Mouse (Mus musculus) liver, embryonic 16.5 days (tissue): Measurements from ENCODE around the gene Prpsap2. TPM values are rescaled to one million over a fixed set of nuclear protein-coding genes. Genes with fewer than 3 reads are reported as not detected.

Experiments used
- ATAC-seq: fragments of 200-750 bp; cut with Nextera tagmentation; 2 replicates; pipeline ENCODE4 v1.8.0; 2017; ENCODE audit warnings: low read depth, mild to moderate bottlenecking, moderate number of reproducible peaks, moderate library complexity
- H3K27ac ChIP-seq: fragments of 300-500 bp; sonication (generic); 2 replicates; pipeline ENCODE4 v1.5.1; 2014; ENCODE audit warnings: mild to moderate bottlenecking, low read length
- H3K27me3 ChIP-seq: fragments of 300-500 bp; sonication (generic); 2 replicates; pipeline ENCODE4 v1.6.1; 2014; ENCODE audit warnings: low read depth, low read length, mixed read lengths; ENCODE audit not compliant: control insufficient read depth, insufficient read depth
- H3K36me3 ChIP-seq: fragments of 300-500 bp; sonication (generic); 2 replicates; pipeline ENCODE4 v1.6.1; 2014; ENCODE audit warnings: mild to moderate bottlenecking; ENCODE audit not compliant: control insufficient read depth, insufficient read depth
- H3K4me1 ChIP-seq: fragments of 300-500 bp; sonication (generic); 2 replicates; pipeline ENCODE4 v1.6.1; 2014; ENCODE audit warnings: low read depth, low read length, mixed read lengths; ENCODE audit not compliant: control insufficient read depth
- H3K4me2 ChIP-seq: fragments of 300-500 bp; sonication (generic); 2 replicates; pipeline ENCODE4 v1.6.1; 2014; ENCODE audit warnings: low read depth, low read length, mixed read lengths
- H3K4me3 ChIP-seq: fragments of 300-500 bp; sonication (generic); 2 replicates; pipeline ENCODE4 v1.5.1; 2014; ENCODE audit warnings: low read depth, mild to moderate bottlenecking, low read length
- H3K9ac ChIP-seq: fragments of 300-500 bp; sonication (generic); 2 replicates; pipeline ENCODE4 v1.6.1; 2014; ENCODE audit warnings: low read depth, low read length
- H3K9me3 ChIP-seq: fragments of 300-500 bp; sonication (generic); replicated peaks from 2 replicates; pipeline ENCODE4 v1.6.1; 2016; ENCODE audit warnings: low read length; ENCODE audit not compliant: control insufficient read depth
- WGBS: fragments of 180-500 bp; shearing (Covaris S2); extraction: QIAGEN DNeasy Blood & Tissue Kit; methylation state at CpG from one replicate; pipeline ENCODE4 v1.1.7; 2014; ENCODE audit not compliant: insufficient replicate concordance; 5-methylcytosine and 5-hydroxymethylcytosine counted together
- polyA plus RNA-seq: library from polyadenylated mRNA; unstranded; fragments of >200 nt; fragmentation: Nextera tagmentation; extraction: Ambion mirVana; gene quantifications from 2 replicates; pipeline ENCODE4 v1.2.1, GENCODE M21; 2015

Prpsap2 gene
- polyA plus RNA-seq, 1 experiment from 2014 or later = 5.7 TPM

DNA sequence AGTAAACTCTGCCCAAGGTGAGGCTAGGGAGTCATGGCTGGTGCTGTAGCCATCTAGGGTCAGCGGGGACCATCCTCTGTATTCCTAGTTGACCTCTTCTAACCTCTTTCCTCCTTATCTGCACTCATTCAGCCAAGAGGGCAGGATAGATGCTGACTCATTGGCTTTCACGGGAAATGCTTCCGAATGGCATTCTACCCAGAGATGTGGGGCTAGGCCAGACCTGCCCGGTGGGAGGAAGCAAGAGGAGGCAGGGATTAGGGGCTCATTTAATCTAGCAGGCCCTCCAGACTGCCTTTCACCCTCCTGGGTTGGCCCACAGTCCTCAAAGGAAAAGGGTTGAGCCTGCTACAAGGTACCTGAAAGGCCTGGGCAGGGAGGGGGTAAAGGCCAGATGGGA, 55.7 kb downstream of the Prpsap2 start:
- H3K4me1 ChIP-seq = no peaks in the 10 kb centered on the region
- peaks cover 21% of the 10 kb centered on the region for H3K36me3 ChIP-seq
- ATAC-seq = no peak
- H3K4me3 ChIP-seq = no peak overlapping the region
- WGBS = 55% methylated on average over 4 of the region's 4 CpGs
- H3K27me3 ChIP-seq = no peaks in the 10 kb centered on the region
- H3K27ac ChIP-seq = no peak overlapping the region
- no peak overlapping the region for H3K9ac ChIP-seq
- H3K9me3 ChIP-seq = no peaks in the 10 kb centered on the region
- no peak overlapping the region for H3K4me2 ChIP-seq

- H3K9ac ChIP-seq = no peak overlapping the region
- H3K4me1 ChIP-seq = no peaks in the 10 kb centered on the region
- H3K9me3 ChIP-seq = no peaks in the 10 kb centered on the region
- no peak overlapping the region for H3K4me2 ChIP-seq
- no peak overlapping the region for H3K4me3 ChIP-seq
- peaks cover 21% of the 10 kb centered on the region for H3K36me3 ChIP-seq
- no peak for ATAC-seq
- 72% methylated on average over 2 of the region's 2 CpGs for WGBS
- H3K27ac ChIP-seq = no peak overlapping the region
- H3K27me3 ChIP-seq = no peaks in the 10 kb centered on the region
These were observed 56.3 kb downstream of the Prpsap2 start for GRCm38 (mm10) chr11:61705581-61705980.

- Histone ChIP-seq H3K4me2 (no peak overlapping the region), H3K9ac (no peak overlapping the region), H3K4me3 (no peak overlapping the region), H3K9me3 (no peaks in the 10 kb centered on the region), H3K4me1 (no peaks in the 10 kb centered on the region), H3K27me3 (no peaks in the 10 kb centered on the region), H3K36me3 (peaks cover 21% of the 10 kb centered on the region), H3K27ac (no peak overlapping the region)
- ATAC-seq = no peak
- WGBS = 82% methylated on average over 5 of the region's 5 CpGs
These were observed 59.4 kb downstream of the Prpsap2 start for GRCm38 (mm10) chr11:61702494-61702893.

- no peak for ATAC-seq
- no peak overlapping the region for H3K4me2 ChIP-seq
- H3K4me1 ChIP-seq = no peaks in the 10 kb centered on the region
- WGBS = 78% methylated on average over 5 of the region's 5 CpGs
- peaks cover 21% of the 10 kb centered on the region for H3K36me3 ChIP-seq
- H3K9me3 ChIP-seq = no peaks in the 10 kb centered on the region
- no peak overlapping the region for H3K9ac ChIP-seq
- H3K27me3 ChIP-seq = no peaks in the 10 kb centered on the region
- H3K27ac ChIP-seq = no peak overlapping the region
- H3K4me3 ChIP-seq = no peak overlapping the region
These were observed 60.2 kb downstream of the Prpsap2 start for GRCm38 (mm10) chr11:61701696-61702095.

GRCm38 (mm10) chr11:61699933-61700332, 62.0 kb downstream of the Prpsap2 start:
- Histone ChIP-seq H3K27me3 (no peaks in the 10 kb centered on the region), H3K9ac (no peak overlapping the region), H3K4me1 (no peaks in the 10 kb centered on the region), H3K27ac (no peak overlapping the region), H3K9me3 (no peaks in the 10 kb centered on the region), H3K36me3 (peaks cover 26% of the 10 kb centered on the region), H3K4me2 (no peak overlapping the region), H3K4me3 (no peak overlapping the region)
- WGBS = 66% methylated on average over 4 of the region's 4 CpGs
- ATAC-seq = no peak

GRCm38 (mm10) chr11:61699460-61699859, 62.4 kb downstream of the Prpsap2 start:
- 73% methylated on average over 5 of the region's 5 CpGs for WGBS

GRCm38 (mm10) chr11:61698852-61699251, 63.0 kb downstream of the Prpsap2 start:
- Histone ChIP-seq H3K36me3 (peaks cover 23% of the 10 kb centered on the region), H3K27ac (no peak overlapping the region), H3K27me3 (no peaks in the 10 kb centered on the region), H3K4me3 (no peak overlapping the region), H3K4me2 (no peak overlapping the region), H3K9me3 (no peaks in the 10 kb centered on the region), H3K9ac (no peak overlapping the region), H3K4me1 (no peaks in the 10 kb centered on the region)
- no peak for ATAC-seq

More at GRCm38 (mm10) chr11:61699460-61699859, 62.4 kb downstream of the Prpsap2 start:
- Histone ChIP-seq H3K4me1 (no peaks in the 10 kb centered on the region), H3K9ac (no peak overlapping the region), H3K4me3 (no peak overlapping the region), H3K4me2 (no peak overlapping the region), H3K27me3 (no peaks in the 10 kb centered on the region), H3K36me3 (peaks cover 26% of the 10 kb centered on the region), H3K27ac (no peak overlapping the region), H3K9me3 (no peaks in the 10 kb centered on the region)
- ATAC-seq = no peak

DNA sequence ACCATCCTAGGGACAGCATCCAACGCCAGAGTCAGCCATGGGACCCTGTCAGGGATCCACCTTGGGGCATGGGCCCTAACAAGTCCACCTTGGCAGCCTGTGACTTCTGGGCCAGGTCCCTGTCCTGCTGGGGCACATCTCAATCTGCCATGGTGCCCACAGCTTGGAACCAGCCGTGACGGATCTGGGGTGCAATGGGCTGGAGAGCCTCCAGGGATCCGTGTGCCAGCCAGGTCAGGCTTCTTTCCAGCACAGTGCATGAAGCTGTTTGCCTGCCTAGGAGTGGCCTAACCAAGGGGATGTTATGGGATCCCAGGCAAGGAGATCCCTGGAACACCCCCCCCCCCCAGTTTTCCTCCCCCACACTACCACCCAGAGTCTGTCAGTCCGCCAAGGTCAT, 68.9 kb downstream of the Prpsap2 start:
- 82% methylated on average over 5 of the region's 5 CpGs for WGBS
- no peak overlapping the region for H3K4me2 ChIP-seq
- no peaks in the 10 kb centered on the region for H3K27me3 ChIP-seq
- H3K9ac ChIP-seq = no peak overlapping the region
- peaks cover 8% of the 10 kb centered on the region for H3K4me1 ChIP-seq
- H3K27ac ChIP-seq = no peak overlapping the region
- no peak overlapping the region for H3K4me3 ChIP-seq
- peaks cover 4% of the 10 kb centered on the region; the same call in 1 of the 2 replicates for H3K36me3 ChIP-seq
- H3K9me3 ChIP-seq = no peaks in the 10 kb centered on the region
- no peak for ATAC-seq

DNA sequence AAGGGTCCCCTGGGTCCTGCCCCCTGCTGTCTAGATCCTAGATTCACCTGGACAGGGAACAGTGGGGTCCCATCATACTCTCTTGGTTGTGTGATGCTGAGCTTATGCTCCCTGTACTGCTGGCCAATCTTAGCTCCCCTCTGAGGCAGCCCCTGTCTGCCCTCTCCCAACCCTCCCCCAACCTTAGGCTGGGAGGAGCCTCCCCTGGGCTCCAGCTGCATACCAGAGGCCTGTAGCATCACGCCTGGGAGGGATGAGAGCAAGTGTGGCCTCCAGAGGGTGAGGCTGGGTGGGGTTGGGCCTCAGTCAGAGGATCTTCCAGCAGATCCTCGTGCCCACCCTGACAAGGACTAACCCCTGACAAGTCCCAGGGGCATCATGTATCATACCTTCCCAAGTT, 74.3 kb downstream of the Prpsap2 start:
- Histone ChIP-seq H3K4me1 (peaks cover 47% of the 10 kb centered on the region), H3K36me3 (no peaks in the 10 kb centered on the region; the same call in 1 of the 2 replicates), H3K9ac (peak overlapping the region; percentile 33; the same call in 1 of the 2 replicates), H3K4me2 (peak overlapping the region; percentile 98), H3K9me3 (no peaks in the 10 kb centered on the region), H3K27me3 (peaks cover 6% of the 10 kb centered on the region), H3K27ac (no peak overlapping the region; the same call in 1 of the 2 replicates), H3K4me3 (peak overlapping the region; percentile 77)
- ATAC-seq = no peak
- WGBS = 30% methylated on average over 2 of the region's 2 CpGs
